Mouse (Mus musculus) myocyte (in vitro differentiated cells): ENCODE measurements around the gene Tmod2.

Source experiments
- CEBPB ChIP-seq: IDR thresholded peaks from 2 replicates; pipeline ENCODE4 v1.6.1; 2011; ENCODE audit warnings: mild to moderate bottlenecking, moderate library complexity; ENCODE audit not compliant: poor library complexity, insufficient read depth, severe bottlenecking
- E2F4 ChIP-seq: IDR thresholded peaks from one replicate; pipeline ENCODE4 v1.6.1; 2011; ENCODE audit warnings: mild to moderate bottlenecking, control low read depth, moderate library complexity; ENCODE audit not compliant: insufficient read depth
- MAX ChIP-seq: IDR thresholded peaks from one replicate; pipeline ENCODE4 v1.6.1; 2011; ENCODE audit warnings: low read depth, mild to moderate bottlenecking, control low read depth
- MYOD1 ChIP-seq, 3 experiments: IDR thresholded peaks; one replicate each; pipeline ENCODE4 v1.6.1; 2011; ENCODE audit warnings: control low read depth in 2 of 3, low read depth in 2 of 3, mild to moderate bottlenecking in 2 of 3, moderate library complexity in 1 of 3; ENCODE audit not compliant: insufficient read length in 2 of 3, control insufficient read depth in 1 of 3
- MYOG ChIP-seq, 3 experiments: IDR thresholded peaks; one replicate each; pipeline ENCODE4 v1.6.1; 2011; ENCODE audit warnings: control low read depth in 2 of 3, low read depth in 2 of 3, mild to moderate bottlenecking in 2 of 3; ENCODE audit not compliant: insufficient read length in 2 of 3, control insufficient read depth in 1 of 3, insufficient read depth in 1 of 3
- POLR2A ChIP-seq: IDR thresholded peaks from one replicate; pipeline ENCODE4 v1.6.1; 2011; ENCODE audit warnings: low read depth, mild to moderate bottlenecking, control low read depth, moderate library complexity; ENCODE audit not compliant: insufficient read length
- POLR2AphosphoS2 ChIP-seq: IDR thresholded peaks from one replicate; pipeline ENCODE4 v1.6.1; 2011; ENCODE audit warnings: low read depth, control low read depth; ENCODE audit not compliant: insufficient read length
- REST ChIP-seq: IDR thresholded peaks from one replicate; pipeline ENCODE4 v1.6.1; 2011; ENCODE audit warnings: mild to moderate bottlenecking, control low read depth, moderate library complexity; ENCODE audit not compliant: insufficient read depth, insufficient read length
- USF1 ChIP-seq: IDR thresholded peaks from one replicate; pipeline ENCODE4 v1.6.1; 2011; ENCODE audit warnings: low read depth, mild to moderate bottlenecking, control low read depth, moderate library complexity

GRCm38 (mm10) chr9:75563622-75564021 lies 47.5 kb downstream of the Tmod2 start:
- TF ChIP-seq USF1 (no peak), MYOD1 (IDR thresholded peaks at IDR 0.05; ENCODE audit: control insufficient read depth in 1 of 3, insufficient read length in 2 of 3, low read depth in 2 of 3) (no peak), CEBPB (no peak), REST (no peak), POLR2A (no peak), E2F4 (no peak), MYOG (IDR thresholded peaks at IDR 0.05; ENCODE audit: control insufficient read depth in 1 of 3, insufficient read depth in 1 of 3, insufficient read length in 2 of 3, low read depth in 2 of 3) (no peak), MAX (no peak), POLR2AphosphoS2 (no peak)
